Comparison of ENCODE assay signal across 8 mouse cellular contexts in genomic region chr4:117252351-117252750, GRCm38 (mm10). TPM values are rescaled to one million over a fixed set of nuclear protein-coding genes. Genes with fewer than 3 reads are reported as not detected.
DNase-seq lines count a peak whose midpoint lies in the region; ATAC-seq and TF ChIP-seq lines count a peak whose summit lies in the region.

No protein-coding gene starts in this region.

- H3K9me3 ChIP-seq in heart, embryonic 15.5 days (replicated peaks), result no peaks in the 10 kb centered on the region
- H3K9me3 ChIP-seq in liver, embryonic 16.5 days (replicated peaks; ENCODE audit: control insufficient read depth, low read length), result no peaks in the 10 kb centered on the region
- no peaks in the 10 kb centered on the region for H3K9me3 ChIP-seq in stomach, embryonic 15.5 days

- DNase-seq in gastrocnemius, adult 18-20 months (ENCODE audit: low spot score), result peak; percentile 56
- no peak for DNase-seq in gastrocnemius, postnatal 36 days
- no peak for DNase-seq in retina, postnatal 1 day

- TF ChIP-seq CTCF in bone marrow, adult 2 months (IDR thresholded peaks at IDR 0.05; ENCODE audit: control insufficient read depth, insufficient read depth, low read length), result no peak

- intact Hi-C loops in gastrocnemius, postnatal 36 days (cut with DNase I), result no loop called here

- H3K9ac ChIP-seq in heart, embryonic 15.5 days, result peak overlapping the region; percentile 68
- H3K9ac ChIP-seq in liver, embryonic 16.5 days (ENCODE audit: low read depth, low read length), result peak overlapping the region; percentile 74
- no peak overlapping the region; the same call in 1 of the 2 replicates for H3K9ac ChIP-seq in stomach, embryonic 15.5 days

- peaks cover 6% of the 10 kb centered on the region for H3K4me1 ChIP-seq in bone marrow, adult 2 months (ENCODE audit: control insufficient read depth, insufficient read depth, low read length)
- peaks cover 32% of the 10 kb centered on the region for H3K4me1 ChIP-seq in heart, embryonic 15.5 days (replicated peaks)
- peaks cover 24% of the 10 kb centered on the region for H3K4me1 ChIP-seq in liver, embryonic 16.5 days (ENCODE audit: control insufficient read depth, low read depth, low read length)
- H3K4me1 ChIP-seq in stomach, embryonic 15.5 days, result peaks cover 22% of the 10 kb centered on the region

- peak overlapping the region; percentile 68 for H3K4me2 ChIP-seq in heart, embryonic 15.5 days
- H3K4me2 ChIP-seq in liver, embryonic 16.5 days (ENCODE audit: low read depth, low read length), result peak overlapping the region; percentile 89
- H3K4me2 ChIP-seq in stomach, embryonic 15.5 days, result peak overlapping the region; percentile 75

- no peak overlapping the region for H3K27ac ChIP-seq in bone marrow, adult 2 months (ENCODE audit: control insufficient read depth, insufficient read depth, low read depth, low read length, poor library complexity)
- peak overlapping the region; percentile 86 for H3K27ac ChIP-seq in heart, embryonic 15.5 days
- peak overlapping the region; percentile 50 for H3K27ac ChIP-seq in liver, embryonic 16.5 days (ENCODE audit: low read length)
- peak overlapping the region; percentile 90 for H3K27ac ChIP-seq in stomach, embryonic 15.5 days

- H3K36me3 ChIP-seq in heart, embryonic 15.5 days, result no peaks in the 10 kb centered on the region
- no peaks in the 10 kb centered on the region for H3K36me3 ChIP-seq in liver, embryonic 16.5 days (ENCODE audit: control insufficient read depth, insufficient read depth)
- H3K36me3 ChIP-seq in stomach, embryonic 15.5 days, result no peaks in the 10 kb centered on the region

- H3K27me3 ChIP-seq in heart, embryonic 15.5 days, result no peaks in the 10 kb centered on the region
- H3K27me3 ChIP-seq in liver, embryonic 16.5 days (ENCODE audit: control insufficient read depth, insufficient read depth, low read depth, low read length), result no peaks in the 10 kb centered on the region
- no peaks in the 10 kb centered on the region for H3K27me3 ChIP-seq in stomach, embryonic 15.5 days (replicated peaks)

- no peak for TF ChIP-seq POLR2A in bone marrow, adult 2 months (IDR thresholded peaks at IDR 0.05; ENCODE audit: borderline replicate concordance, control insufficient read depth, low read depth, low read length)

- ATAC-seq in heart, embryonic 15.5 days (replicated peaks; ENCODE audit: insufficient number of reproducible peaks, insufficient read depth, low FRiP score, low read depth), result peak; percentile 11; the same call in 1 of the 2 replicates
- ATAC-seq in liver, embryonic 16.5 days (ENCODE audit: low read depth), result no peak
- no peak for ATAC-seq in stomach, embryonic 15.5 days (ENCODE audit: insufficient read depth, low FRiP score, low read depth)
- no peak for ATAC-seq in granulocyte monocyte progenitor cell, adult 5-6 weeks (replicated peaks; ENCODE audit: poor library complexity, severe bottlenecking)

- H3K4me3 ChIP-seq in bone marrow, adult 2 months (replicated peaks; ENCODE audit: control insufficient read depth, low read depth, low read length), result peak overlapping the region; percentile 17
- peak overlapping the region; percentile 71 for H3K4me3 ChIP-seq in heart, embryonic 15.5 days
- peak overlapping the region; percentile 74 for H3K4me3 ChIP-seq in liver, embryonic 16.5 days (ENCODE audit: low read depth, low read length)
- peak overlapping the region; percentile 77 for H3K4me3 ChIP-seq in stomach, embryonic 15.5 days (replicated peaks)

- WGBS in bone marrow, adult 2 months, result 45% methylated on average over 5 of the region's 5 CpGs
- 27% methylated on average over 5 of the region's 5 CpGs for WGBS in heart, embryonic 15.5 days
- WGBS in liver, embryonic 16.5 days (ENCODE audit: insufficient replicate concordance), result 56% methylated on average over 5 of the region's 5 CpGs
- 16% methylated on average over 5 of the region's 5 CpGs for WGBS in stomach, embryonic 15.5 days

RNA-seq across cellular contexts. Expression of gene Armh1, which starts 0.4 kb away (rescaled TPM):
- total RNA-seq in gastrocnemius, adult 18-20 months (2021), result not detected
- total RNA-seq in gastrocnemius, postnatal 36 days (2021), result not detected
- not detected in 2 replicates for polyA plus RNA-seq in bone marrow, adult 2 months (2011; ENCODE audit: insufficient read depth, insufficient read length, low replicate concordance, missing spikeins)
- 0.64 and 0.86 TPM in 2 replicates for polyA plus RNA-seq in heart, embryonic 15.5 days (2015; fragmentation: Nextera tagmentation; extraction: Ambion mirVana)
- 0.09 TPM in 1 of 2 replicates, not detected in the other for polyA plus RNA-seq in liver, embryonic 16.5 days (2015; fragmentation: Nextera tagmentation; extraction: Ambion mirVana)
- 0.32 and 0.46 TPM in 2 replicates for polyA plus RNA-seq in stomach, embryonic 15.5 days (2015; fragmentation: Nextera tagmentation; extraction: Ambion mirVana)
- not detected in 2 replicates for total RNA-seq in granulocyte monocyte progenitor cell, adult 5-6 weeks (2014; fragmentation: Nextera tagmentation)
- total RNA-seq in granulocyte monocyte progenitor cell, adult 5-6 weeks (2017), result not detected in 2 replicates

RNA-seq across cellular contexts. Expression of gene Tmem53, which starts 0.6 kb away (rescaled TPM):
- total RNA-seq in gastrocnemius, adult 18-20 months (2021), result 1 to 10 TPM; 4.5 to 6.9 TPM
- total RNA-seq in gastrocnemius, postnatal 36 days (2021), result 1 to 10 TPM; 4.0 to 4.2 TPM
- 1.7 TPM in 1 of 2 replicates, not detected in the other for polyA plus RNA-seq in bone marrow, adult 2 months (2011; ENCODE audit: insufficient read depth, insufficient read length, low replicate concordance, missing spikeins)
- polyA plus RNA-seq in heart, embryonic 15.5 days (2015; fragmentation: Nextera tagmentation; extraction: Ambion mirVana), result 31.1 and 34.5 TPM in 2 replicates
- polyA plus RNA-seq in liver, embryonic 16.5 days (2015; fragmentation: Nextera tagmentation; extraction: Ambion mirVana), result 10.8 and 10.9 TPM in 2 replicates
- 13.2 and 13.5 TPM in 2 replicates for polyA plus RNA-seq in stomach, embryonic 15.5 days (2015; fragmentation: Nextera tagmentation; extraction: Ambion mirVana)
- total RNA-seq in granulocyte monocyte progenitor cell, adult 5-6 weeks (2014; fragmentation: Nextera tagmentation), result 3.7 and 5.1 TPM in 2 replicates
- 0.36 and 4.8 TPM in 2 replicates for total RNA-seq in granulocyte monocyte progenitor cell, adult 5-6 weeks (2017)

Comparison
In these comparisons a context has a peak if more than half of its experiments do, and no peak if none do; other contexts are left out.
1. H3K4me3 ChIP-seq: peak in every context shown above with its lines; median percentile 77 in stomach, embryonic 15.5 days; 74 in liver, embryonic 16.5 days; 71 in heart, embryonic 15.5 days; 17 in bone marrow, adult 2 months.